Mouse (Mus musculus) liver, adult 2 months (tissue): ENCODE results near the gene Ripor1. TPM values are rescaled to one million over a fixed set of nuclear protein-coding genes. Genes with fewer than 3 reads are reported as not detected.
"Not testable (repeated sequence)": the region's sequence is repeated elsewhere in the genome, so short reads cannot be mapped to it uniquely, and the experiment has no call there.

Experiments used
- DNase-seq: peaks from one replicate; pipeline ENCODE4 v3.0.0-alpha.2; 2011; ENCODE audit warnings: low read depth, low spot score; ENCODE audit errors: extremely low read depth
- H3K27ac ChIP-seq: fragments of 200-500 bp; replicated peaks from 2 replicates; pipeline ENCODE4 v1.5.1; 2012; ENCODE audit warnings: low read depth, mild to moderate bottlenecking, control low read depth, inconsistent platforms, low read length; ENCODE audit not compliant: insufficient read depth
- H3K27me3 ChIP-seq: fragments of 200-500 bp; 2 replicates; pipeline ENCODE4 v1.6.1; 2012; ENCODE audit warnings: mild to moderate bottlenecking, moderate library complexity, low read length, inconsistent platforms; ENCODE audit not compliant: control insufficient read depth, insufficient read depth
- H3K36me3 ChIP-seq: fragments of 200-500 bp; 2 replicates; pipeline ENCODE4 v1.6.1; 2012; ENCODE audit warnings: low read length, inconsistent platforms; ENCODE audit not compliant: control insufficient read depth, insufficient read depth
- H3K4me1 ChIP-seq: fragments of 200-500 bp; 2 replicates; pipeline ENCODE4 v1.6.1; 2011; ENCODE audit warnings: low read length; ENCODE audit not compliant: control insufficient read depth, insufficient read depth
- H3K4me3 ChIP-seq: fragments of 200-500 bp; 2 replicates; pipeline ENCODE4 v1.5.1; 2011; ENCODE audit warnings: low read depth, mild to moderate bottlenecking, control low read depth, low read length, moderate library complexity; ENCODE audit not compliant: insufficient read depth
- H3K79me2 ChIP-seq: fragments of 200-500 bp; 2 replicates; pipeline ENCODE4 v1.6.1; 2012; ENCODE audit warnings: inconsistent platforms, mild to moderate bottlenecking, low read length, moderate library complexity; ENCODE audit not compliant: control insufficient read depth, insufficient read depth
- H3K9ac ChIP-seq: fragments of 200-500 bp; 2 replicates; pipeline ENCODE4 v1.6.1; 2012; ENCODE audit warnings: low read depth, mild to moderate bottlenecking, control low read depth, inconsistent platforms, low read length
- CTCF ChIP-seq: fragments of 200-500 bp; IDR thresholded peaks from 2 replicates; pipeline ENCODE4 v1.5.1; 2011; ENCODE audit warnings: low read depth, low read length, control low read depth
- POLR2A ChIP-seq: fragments of 200-500 bp; IDR thresholded peaks from 2 replicates; pipeline ENCODE4 v1.6.1; 2011; ENCODE audit warnings: low read length, control low read depth; ENCODE audit not compliant: insufficient read depth; ENCODE audit errors: extremely low read depth
- WGBS: fragments of 180-500 bp; shearing (Covaris S2); methylation state at CpG from one replicate; pipeline ENCODE4 v1.1.7; 2018; 5-methylcytosine and 5-hydroxymethylcytosine counted together
- polyA plus RNA-seq: library from polyadenylated mRNA; depleted of rRNA; stranded (reverse); fragments of >200 nt; gene quantifications from 2 replicates; pipeline ENCODE4 v1.2.3, GENCODE M21; 2012
- total RNA-seq: library from RNA; depleted of rRNA; stranded (reverse); fragments of >200 nt; gene quantifications from 2 replicates; pipeline ENCODE4 v1.2.3, GENCODE M21; 2014

Ripor1 gene
- total and polyA plus RNA-seq, 2 experiments, result 1.3 to 7.4 TPM

- WGBS, result 5% methylated on average over 14 of the region's 14 CpGs
- Histone ChIP-seq H3K4me3 (peak overlapping the region; percentile 3; the same call in 1 of the 2 replicates), H3K27ac (no peak overlapping the region), H3K79me2 (no peaks in the 10 kb centered on the region), H3K4me1 (no peaks in the 10 kb centered on the region), H3K36me3 (no peaks in the 10 kb centered on the region), H3K27me3 (no peaks in the 10 kb centered on the region), H3K9ac (peak overlapping the region; percentile 57)
- TF ChIP-seq CTCF, result peak; percentile 86
- no peak for TF ChIP-seq POLR2A
- peak; percentile 52 for DNase-seq
These were observed 8.6 kb upstream of the Ripor1 start for GRCm38 (mm10) chr8:105596362-105597034.

- no peaks in the 10 kb centered on the region for H3K79me2 ChIP-seq
- no peak for DNase-seq
- no peaks in the 10 kb centered on the region for H3K4me1 ChIP-seq
- 86% methylated on average over 6 of the region's 6 CpGs for WGBS
- H3K36me3 ChIP-seq, result no peaks in the 10 kb centered on the region
- no peak overlapping the region for H3K9ac ChIP-seq
- TF ChIP-seq CTCF (no peak), POLR2A (no peak)
- H3K27ac ChIP-seq, result no peak overlapping the region
- no peaks in the 10 kb centered on the region for H3K27me3 ChIP-seq
- no peak overlapping the region for H3K4me3 ChIP-seq
These were observed 6.3 kb upstream of the Ripor1 start for GRCm38 (mm10) chr8:105598777-105599176.

GRCm38 (mm10) chr8:105601301-105601700 is 3.8 kb upstream of the Ripor1 start:
- no peaks in the 10 kb centered on the region for H3K36me3 ChIP-seq
- no peaks in the 10 kb centered on the region for H3K27me3 ChIP-seq
- H3K4me1 ChIP-seq, result peaks cover 3% of the 10 kb centered on the region
- H3K27ac ChIP-seq, result no peak overlapping the region
- no peak for TF ChIP-seq CTCF
- no peak for TF ChIP-seq POLR2A
- 81% methylated on average over 5 of the region's 5 CpGs for WGBS
- DNase-seq, result no peak
- H3K4me3 ChIP-seq, result no peak overlapping the region
- no peaks in the 10 kb centered on the region for H3K79me2 ChIP-seq
- no peak overlapping the region for H3K9ac ChIP-seq

GRCm38 (mm10) chr8:105602540-105602939 is 2.5 kb upstream of the Ripor1 start:
- not testable (repeated sequence) for H3K9ac ChIP-seq, H3K79me2 ChIP-seq, H3K4me3 ChIP-seq, H3K4me1 ChIP-seq, H3K36me3 ChIP-seq, H3K27me3 ChIP-seq, DNase-seq, H3K27ac ChIP-seq
- 78% methylated on average over 3 of the region's 3 CpGs for WGBS

GRCm38 (mm10) chr8:105605491-105606188 is 585 bp downstream of the Ripor1 start:
- DNase-seq, result no peak
- Histone ChIP-seq H3K36me3 (no peaks in the 10 kb centered on the region), H3K79me2 (peaks cover 13% of the 10 kb centered on the region), H3K4me1 (peaks cover 9% of the 10 kb centered on the region), H3K9ac (peak overlapping the region; percentile 77), H3K27me3 (no peaks in the 10 kb centered on the region), H3K4me3 (peak overlapping the region; percentile 71), H3K27ac (peak overlapping the region; percentile 79)
- TF ChIP-seq POLR2A (no peak), CTCF (no peak)
- WGBS, result under 1% methylated on average over 37 of the region's 39 CpGs
